Mouse (Mus musculus) stomach, postnatal 0 days (tissue): ENCODE data around the gene Zfp46.

ENCODE experiments used
- CTCF ChIP-seq: IDR thresholded peaks from 2 replicates; pipeline ENCODE4 v1.5.1; 2016; ENCODE audit warnings: antibody characterized with exemption, low read depth, mild to moderate bottlenecking, moderate library complexity
- EP300 ChIP-seq: optimal IDR thresholded peaks from 2 replicates; pipeline ENCODE3; 2016; ENCODE audit warnings: antibody characterized with exemption

DNA sequence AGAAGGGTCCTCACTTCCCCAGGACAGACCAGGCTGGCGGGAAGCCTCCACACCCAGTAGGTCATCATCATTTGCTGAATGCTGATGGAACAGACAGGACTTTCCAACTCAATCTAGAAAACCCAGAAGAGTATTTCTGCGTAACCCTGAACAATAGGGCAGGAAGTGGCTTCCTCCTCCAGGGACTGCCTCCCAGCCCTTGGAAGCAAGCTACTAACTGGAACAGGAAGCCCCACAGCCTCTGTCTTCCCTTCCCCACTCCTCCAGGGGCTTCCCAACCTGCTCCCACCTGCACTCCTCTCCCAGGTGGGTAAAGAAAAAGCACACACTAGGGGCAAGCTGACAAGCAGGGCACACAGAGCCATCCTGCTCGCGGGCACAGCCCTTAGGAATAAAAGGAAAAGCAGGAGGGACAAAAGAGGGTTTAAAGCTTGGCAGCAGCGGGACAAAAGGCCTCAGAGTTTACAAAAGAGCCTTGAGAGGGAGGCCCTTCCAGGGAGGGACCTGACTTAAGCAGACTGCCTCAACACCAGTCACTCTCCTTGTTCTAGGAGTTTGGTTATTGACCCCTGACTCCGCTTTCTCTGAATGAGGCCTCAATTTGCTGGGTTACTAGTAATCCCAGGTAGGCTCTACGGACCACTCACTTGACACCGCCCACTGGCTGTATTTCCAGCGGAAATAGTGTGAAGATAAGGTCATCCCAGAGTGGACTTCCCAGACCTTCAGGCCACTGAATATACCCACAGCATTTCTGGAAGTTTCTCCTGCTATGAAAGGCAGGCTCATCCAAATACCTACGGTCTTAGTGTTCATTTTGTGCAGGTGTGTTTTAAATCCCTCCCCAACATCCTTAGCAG is 1.6 kb upstream of the Zfp46 start:
- TF ChIP-seq CTCF (no peak), EP300 (no peak)
